Mouse (Mus musculus) bone marrow, adult 2 months (tissue): ENCODE data around the gene Hoxa9. TPM values are rescaled to one million over a fixed set of nuclear protein-coding genes. Genes with fewer than 3 reads are reported as not detected.
A peak's percentile ranks its signal among the peaks of the same experiment; 100 is the strongest.

Experiments
- H3K27ac ChIP-seq: fragments of 200-500 bp; 2 replicates; pipeline ENCODE4 v1.5.1; 2012; ENCODE audit warnings: low read depth, mild to moderate bottlenecking, control low read depth, inconsistent platforms, low read length; ENCODE audit not compliant: control insufficient read depth, poor library complexity, insufficient read depth
- H3K4me1 ChIP-seq: fragments of 200-500 bp; 2 replicates; pipeline ENCODE4 v1.6.1; 2011; ENCODE audit warnings: low read length; ENCODE audit not compliant: control insufficient read depth, insufficient read depth
- H3K4me3 ChIP-seq: fragments of 200-500 bp; replicated peaks from 2 replicates; pipeline ENCODE3; 2011; ENCODE audit warnings: mild to moderate bottlenecking, low read depth, low read length, control low read depth; ENCODE audit not compliant: control insufficient read depth
- CTCF ChIP-seq: fragments of 200-500 bp; IDR thresholded peaks from 2 replicates; pipeline ENCODE4 v1.5.1; 2011; ENCODE audit warnings: low read length, control low read depth; ENCODE audit not compliant: control insufficient read depth, insufficient read depth
- POLR2A ChIP-seq: fragments of 200-500 bp; IDR thresholded peaks from 2 replicates; pipeline ENCODE4 v1.6.1; 2011; ENCODE audit warnings: low read depth, mild to moderate bottlenecking, control low read depth, low read length, borderline replicate concordance; ENCODE audit not compliant: control insufficient read depth
- WGBS: fragments of 180-500 bp; shearing (Covaris S2); methylation state at CpG from one replicate; pipeline ENCODE4 v1.1.7; 2018; 5-methylcytosine and 5-hydroxymethylcytosine counted together
- polyA plus RNA-seq: library from polyadenylated mRNA; stranded (reverse); fragments of >200 nt; gene quantifications from 2 replicates; pipeline ENCODE4 v1.2.4, GENCODE M21; 2011; ENCODE audit warnings: low replicate concordance; ENCODE audit not compliant: missing spikeins, insufficient read depth, insufficient read length

Hoxa9 gene
- polyA plus RNA-seq, 1 experiment: 3.8 TPM

- H3K27ac ChIP-seq: no peak overlapping the region
- 76% methylated on average over 3 of the region's 3 CpGs for WGBS
- TF ChIP-seq POLR2A: no peak
- TF ChIP-seq CTCF: no peak
- H3K4me1 ChIP-seq: no peaks in the 10 kb centered on the region
- H3K4me3 ChIP-seq: no peak overlapping the region
Observed at GRCm38 (mm10) chr6:52215070-52215469, 15.8 kb downstream of the Hoxa9 start.

- 37% methylated on average over 5 of the region's 5 CpGs for WGBS
- Histone ChIP-seq H3K4me1 (no peaks in the 10 kb centered on the region; the same call in 1 of the 2 replicates), H3K27ac (no peak overlapping the region), H3K4me3 (no peak overlapping the region)
- TF ChIP-seq CTCF (no peak), POLR2A (no peak)
Observed at GRCm38 (mm10) chr6:52214271-52214670, 16.6 kb downstream of the Hoxa9 start.

DNA sequence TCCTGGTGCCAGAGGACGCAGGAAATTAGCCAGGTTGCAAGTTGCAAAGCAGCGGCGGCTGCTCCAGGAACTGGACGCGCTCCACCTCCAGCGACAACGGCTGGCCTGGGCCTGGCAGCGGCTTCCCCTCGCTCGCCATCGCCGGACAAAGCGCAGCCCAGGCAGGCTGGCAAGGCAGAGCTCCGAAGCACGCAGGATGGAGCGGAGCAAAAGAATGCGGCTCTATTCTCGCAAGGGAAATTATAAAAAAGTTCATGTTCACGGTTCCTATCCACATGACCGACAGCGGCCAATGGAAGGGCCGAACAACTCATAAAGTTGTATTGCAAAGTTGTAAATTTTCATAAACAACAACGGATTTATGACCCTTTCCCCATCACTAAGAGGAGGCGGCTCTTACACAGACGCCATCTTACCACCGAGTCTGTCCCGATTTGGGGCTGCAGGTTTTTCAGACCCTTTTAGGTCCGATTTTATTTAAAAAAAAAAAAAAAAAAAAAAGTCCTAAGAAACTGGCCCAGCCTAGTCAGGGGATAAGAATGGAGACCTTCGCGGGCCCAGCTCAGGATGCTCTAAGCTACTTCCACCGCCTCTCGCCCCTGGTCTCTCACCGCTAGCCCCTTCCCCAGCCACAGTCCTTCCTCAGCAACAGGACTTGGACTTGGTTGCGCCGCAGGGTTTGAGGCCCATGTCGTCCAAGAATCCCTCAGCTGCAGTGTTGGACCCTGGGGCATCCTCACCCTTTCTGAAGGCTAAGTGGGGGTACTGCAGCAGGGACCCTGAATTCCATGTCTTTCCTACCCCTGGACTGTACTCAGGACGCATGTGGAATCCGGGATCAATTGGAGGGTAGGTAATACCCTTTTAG lies 17.5 kb downstream of the Hoxa9 start, which contains the start of the genes Hoxa3 and Gm28308:
Gene Hoxa3 (minus strand): TSS at position 218 of the 868 bp plus-strand sequence.
Gene Gm28308 (minus strand): TSS at position 221 of the 868 bp plus-strand sequence.
- Histone ChIP-seq H3K4me3 (peak within 1 kb of the TSS; percentile 71), H3K4me1 (no peaks in the 10 kb centered on the region; the same call in 1 of the 2 replicates), H3K27ac (peak within 1 kb of the TSS; percentile 50)
- 2% methylated on average over 38 of the region's 38 CpGs for WGBS
- no peak; the same call in 1 of the 2 replicates for TF ChIP-seq POLR2A
- no peak for TF ChIP-seq CTCF

DNA sequence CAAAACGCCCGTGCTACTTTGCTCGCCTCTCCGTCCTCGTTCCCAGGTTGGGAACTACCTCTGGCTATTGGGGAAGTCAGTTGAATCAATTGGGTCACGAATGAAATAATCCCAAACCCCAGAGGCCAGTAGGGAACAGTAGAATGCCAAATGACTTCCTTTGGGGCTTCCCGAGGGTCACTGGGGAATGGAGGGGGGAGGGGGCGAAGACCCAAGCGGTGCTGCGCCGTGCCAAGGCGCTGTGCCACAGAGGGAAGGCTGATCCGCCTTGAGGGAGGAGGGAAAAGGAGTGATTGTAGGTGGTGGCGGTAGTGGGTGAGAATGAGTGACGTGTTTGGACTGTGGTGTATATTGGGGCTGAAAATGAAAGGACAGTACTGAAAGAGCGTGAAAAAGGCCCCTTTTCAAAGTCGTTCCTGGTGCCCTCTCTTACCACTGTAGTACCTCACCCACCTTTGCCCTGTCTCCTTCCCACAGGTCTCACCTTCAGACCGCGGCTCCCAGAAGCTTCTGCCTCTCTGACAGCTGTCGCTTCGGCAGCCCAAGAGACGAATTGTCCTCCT lies 18.3 kb downstream of the Hoxa9 start:
- TF ChIP-seq POLR2A: no peak
- no peak for TF ChIP-seq CTCF
- Histone ChIP-seq H3K4me1 (no peaks in the 10 kb centered on the region; the same call in 1 of the 2 replicates), H3K4me3 (peak overlapping the region; percentile 71), H3K27ac (peak overlapping the region; percentile 50)
- WGBS: 2% methylated on average over 22 of the region's 22 CpGs

GRCm38 (mm10) chr6:52211961-52212360 lies 18.9 kb downstream of the Hoxa9 start:
- WGBS: under 1% methylated on average over 13 of the region's 13 CpGs
- H3K4me3 ChIP-seq: peak overlapping the region; percentile 40
- TF ChIP-seq CTCF (no peak), POLR2A (no peak)
- no peaks in the 10 kb centered on the region; the same call in 1 of the 2 replicates for H3K4me1 ChIP-seq
- no peak overlapping the region for H3K27ac ChIP-seq

DNA sequence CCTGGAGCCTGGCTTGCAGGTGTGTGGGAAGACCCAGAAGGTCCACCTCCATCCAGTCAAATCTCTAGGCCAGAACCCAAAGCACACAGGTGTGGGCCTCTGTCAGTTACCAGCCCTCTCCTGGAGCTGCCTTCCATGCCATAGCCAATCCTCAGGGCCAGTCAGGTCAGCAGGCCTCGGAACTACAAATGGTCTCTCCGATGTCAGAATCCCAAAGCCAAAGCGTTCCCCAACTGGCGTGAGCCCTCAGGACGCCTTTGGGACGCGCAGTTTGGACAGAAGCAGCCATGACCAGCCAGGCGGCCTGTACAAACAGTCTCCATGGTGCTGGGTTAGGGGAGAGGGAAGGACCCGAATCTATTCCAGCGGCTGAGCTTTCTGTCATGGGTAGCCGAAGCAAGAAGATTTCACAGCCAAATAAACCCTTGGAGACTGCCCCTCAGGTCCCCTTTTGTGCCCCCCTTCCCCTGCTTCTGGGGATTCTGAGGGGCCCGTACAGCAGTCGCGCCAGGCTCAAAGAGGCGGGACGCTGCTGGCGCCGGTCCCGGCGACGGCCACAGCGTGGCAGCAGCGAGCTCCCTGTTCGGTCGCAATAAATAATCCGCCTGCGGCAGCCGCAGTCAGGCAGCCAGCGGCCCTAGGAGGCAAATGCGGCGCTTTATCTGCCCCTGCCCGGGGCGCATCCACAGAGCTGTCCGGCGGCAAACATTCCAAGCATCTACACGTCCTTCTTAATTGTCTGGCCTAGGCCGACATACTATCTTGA lies 19.5 kb downstream of the Hoxa9 start:
- peak overlapping the region; percentile 40 for H3K4me3 ChIP-seq
- no peaks in the 10 kb centered on the region; the same call in 1 of the 2 replicates for H3K4me1 ChIP-seq
- peak; percentile 63 for TF ChIP-seq CTCF
- peak; percentile 28; the same call in 1 of the 2 replicates for TF ChIP-seq POLR2A
- H3K27ac ChIP-seq: no peak overlapping the region
- 2% methylated on average over 37 of the region's 37 CpGs for WGBS

GRCm38 (mm10) chr6:52209685-52210046 lies 21.2 kb downstream of the Hoxa9 start:
- H3K27ac ChIP-seq: no peak overlapping the region
- TF ChIP-seq POLR2A (no peak), CTCF (no peak)
- no peaks in the 10 kb centered on the region; the same call in 1 of the 2 replicates for H3K4me1 ChIP-seq
- no peak overlapping the region for H3K4me3 ChIP-seq
- WGBS: 41% methylated on average over 12 of the region's 12 CpGs
